Mouse (Mus musculus) liver, adult 2 months (tissue): ENCODE measurements around the gene Aspdh.

Source experiments
- CTCF ChIP-seq: fragments of 200-500 bp; IDR thresholded peaks from 2 replicates; pipeline ENCODE4 v1.5.1; 2011; ENCODE audit warnings: low read depth, low read length, control low read depth
- POLR2A ChIP-seq: fragments of 200-500 bp; IDR thresholded peaks from 2 replicates; pipeline ENCODE4 v1.6.1; 2011; ENCODE audit warnings: low read length, control low read depth; ENCODE audit not compliant: insufficient read depth; ENCODE audit errors: extremely low read depth

GRCm38 (mm10) chr7:44469677-44470675, 4.8 kb downstream of the Aspdh start:
- TF ChIP-seq CTCF (no peak), POLR2A (no peak)
